Mouse (Mus musculus) T-cell, adult 2 months (primary cell): Measurements from ENCODE around the gene Lhfpl3.

ENCODE experiments used
- DNase-seq: peaks from one replicate; pipeline ENCODE4 v3.0.0; 2022; ENCODE audit warnings: low spot score

The Lhfpl3 gene

DNA sequence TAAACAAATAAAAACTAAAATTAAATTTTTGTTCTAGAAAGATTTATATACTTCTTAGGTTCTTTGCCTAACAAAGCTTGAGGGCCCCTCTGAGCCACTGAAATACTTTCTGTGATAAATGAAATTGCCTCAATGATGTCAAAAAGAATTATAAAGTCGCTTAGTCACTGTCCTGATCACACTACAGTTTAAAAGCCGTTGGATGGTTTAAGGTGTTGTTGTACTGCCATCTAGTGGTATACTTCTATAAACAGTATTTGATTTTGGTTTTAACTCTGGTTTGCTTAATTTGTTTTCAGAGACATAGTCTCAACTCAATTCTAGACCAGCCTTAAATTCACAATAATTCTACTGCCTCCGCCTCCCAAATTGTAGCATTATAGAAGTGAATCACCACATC, 539.0 kb downstream of the Lhfpl3 start:
- no peak for DNase-seq

DNA sequence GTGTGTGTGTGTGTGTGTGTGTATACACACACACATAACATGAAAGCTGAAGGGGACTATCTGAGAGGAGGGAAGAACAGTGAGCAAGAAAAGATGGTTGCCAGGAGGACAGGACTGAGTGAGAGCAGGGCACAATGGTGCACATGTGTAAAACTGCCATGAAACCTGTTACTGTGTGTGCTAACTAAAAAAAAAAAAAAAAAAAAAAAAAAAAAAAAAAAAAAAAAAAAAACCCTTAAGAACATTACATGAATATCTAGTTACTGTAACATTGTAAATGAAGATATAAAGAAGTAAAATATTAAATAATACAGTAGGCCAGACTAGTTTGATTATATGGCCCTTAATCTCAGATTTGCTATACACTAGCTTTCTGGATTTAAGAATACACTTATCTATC, 543.3 kb downstream of the Lhfpl3 start:
- no peak for DNase-seq
